Mouse (Mus musculus): ENCODE data around the gene Ptpre. TPM values are rescaled to one million over a fixed set of nuclear protein-coding genes. Genes with fewer than 3 reads are reported as not detected.
A peak's percentile ranks its signal among the peaks of the same experiment; 100 is the strongest.

The Ptpre gene
- total and polyA plus RNA-seq, 2 experiments = 0.75 to 1.1 TPM

DNA sequence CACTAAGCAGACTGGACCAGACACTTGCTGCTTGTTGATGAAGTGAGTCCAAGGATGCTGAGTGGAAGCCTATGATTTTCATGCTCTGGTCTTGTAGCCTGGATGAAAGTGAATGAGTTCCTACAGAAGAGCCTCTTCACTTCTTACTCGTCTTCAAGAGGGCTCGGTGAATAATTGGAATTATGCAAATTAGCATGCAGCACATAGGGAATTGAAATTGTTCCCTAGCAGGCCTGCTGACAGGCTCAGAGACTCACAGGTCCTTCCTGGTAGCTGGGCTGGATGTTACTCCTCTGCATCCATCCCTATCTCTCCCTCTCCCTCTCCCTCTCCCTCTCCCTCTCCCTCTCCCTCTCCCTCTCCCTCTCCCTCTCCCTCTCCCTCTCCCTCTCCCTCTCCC, 102.1 kb downstream of the Ptpre start:
- no peaks in the 10 kb centered on the region for H3K4me1 ChIP-seq (ENCODE audit: control insufficient read depth, insufficient read depth, low read length)
- no peak for TF ChIP-seq POLR2A (IDR thresholded peaks at IDR 0.05; ENCODE audit: extremely low read depth, insufficient read depth, low read length)
- TF ChIP-seq CTCF (IDR thresholded peaks at IDR 0.05; ENCODE audit: low read depth, low read length) = no peak
- 65% methylated on average over 2 of the region's 2 CpGs for WGBS
- no peaks in the 10 kb centered on the region for H3K79me2 ChIP-seq (ENCODE audit: control insufficient read depth, insufficient read depth, low read length)
- no peak overlapping the region for H3K27ac ChIP-seq (replicated peaks; ENCODE audit: insufficient read depth, low read depth, low read length)
- no peak for DNase-seq (ENCODE audit: extremely low read depth, low read depth, low spot score)
- H3K4me3 ChIP-seq (ENCODE audit: insufficient read depth, low read depth, low read length) = no peak overlapping the region
- H3K27me3 ChIP-seq (ENCODE audit: control insufficient read depth, insufficient read depth, low read length) = no peaks in the 10 kb centered on the region
- no peak overlapping the region for H3K9ac ChIP-seq (ENCODE audit: low read depth, low read length)
- no peaks in the 10 kb centered on the region for H3K36me3 ChIP-seq (ENCODE audit: control insufficient read depth, insufficient read depth, low read length)

- Histone ChIP-seq H3K4me1 (ENCODE audit: control insufficient read depth, insufficient read depth, low read length) (no peaks in the 10 kb centered on the region), H3K79me2 (ENCODE audit: control insufficient read depth, insufficient read depth, low read length) (no peaks in the 10 kb centered on the region), H3K36me3 (ENCODE audit: control insufficient read depth, insufficient read depth, low read length) (no peaks in the 10 kb centered on the region), H3K27ac (replicated peaks; ENCODE audit: insufficient read depth, low read depth, low read length) (no peak overlapping the region), H3K4me3 (ENCODE audit: insufficient read depth, low read depth, low read length) (no peak overlapping the region), H3K9ac (ENCODE audit: low read depth, low read length) (no peak overlapping the region), H3K27me3 (ENCODE audit: control insufficient read depth, insufficient read depth, low read length) (no peaks in the 10 kb centered on the region)
- TF ChIP-seq POLR2A (IDR thresholded peaks at IDR 0.05; ENCODE audit: extremely low read depth, insufficient read depth, low read length) (no peak), CTCF (IDR thresholded peaks at IDR 0.05; ENCODE audit: low read depth, low read length) (peak; percentile 28; the same call in 1 of the 2 replicates)
- 64% methylated on average over 14 of the region's 14 CpGs for WGBS
- DNase-seq (ENCODE audit: extremely low read depth, low read depth, low spot score) = no peak
Measured at GRCm38 (mm10) chr7:135641698-135642507, 104.6 kb downstream of the Ptpre start.

GRCm38 (mm10) chr7:135644452-135644851, 107.2 kb downstream of the Ptpre start:
- Histone ChIP-seq H3K9ac (ENCODE audit: low read depth, low read length) (no peak overlapping the region), H3K4me1 (ENCODE audit: control insufficient read depth, insufficient read depth, low read length) (no peaks in the 10 kb centered on the region), H3K79me2 (ENCODE audit: control insufficient read depth, insufficient read depth, low read length) (no peaks in the 10 kb centered on the region), H3K4me3 (ENCODE audit: insufficient read depth, low read depth, low read length) (no peak overlapping the region), H3K36me3 (ENCODE audit: control insufficient read depth, insufficient read depth, low read length) (no peaks in the 10 kb centered on the region), H3K27me3 (ENCODE audit: control insufficient read depth, insufficient read depth, low read length) (no peaks in the 10 kb centered on the region), H3K27ac (replicated peaks; ENCODE audit: insufficient read depth, low read depth, low read length) (no peak overlapping the region)
- WGBS = 76% methylated on average over 1 of the region's 1 CpGs
- no peak for DNase-seq (ENCODE audit: extremely low read depth, low read depth, low spot score)
- TF ChIP-seq CTCF (IDR thresholded peaks at IDR 0.05; ENCODE audit: low read depth, low read length) (no peak), POLR2A (IDR thresholded peaks at IDR 0.05; ENCODE audit: extremely low read depth, insufficient read depth, low read length) (no peak)

- no peak overlapping the region for H3K27ac ChIP-seq (replicated peaks; ENCODE audit: insufficient read depth, low read depth, low read length)
- DNase-seq (ENCODE audit: extremely low read depth, low read depth, low spot score) = no peak
- no peaks in the 10 kb centered on the region for H3K79me2 ChIP-seq (ENCODE audit: control insufficient read depth, insufficient read depth, low read length)
- H3K4me3 ChIP-seq (ENCODE audit: insufficient read depth, low read depth, low read length) = no peak overlapping the region
- no peaks in the 10 kb centered on the region for H3K4me1 ChIP-seq (ENCODE audit: control insufficient read depth, insufficient read depth, low read length)
- no peak overlapping the region for H3K9ac ChIP-seq (ENCODE audit: low read depth, low read length)
- no peaks in the 10 kb centered on the region for H3K36me3 ChIP-seq (ENCODE audit: control insufficient read depth, insufficient read depth, low read length)
- no peak for TF ChIP-seq CTCF (IDR thresholded peaks at IDR 0.05; ENCODE audit: low read depth, low read length)
- TF ChIP-seq POLR2A (IDR thresholded peaks at IDR 0.05; ENCODE audit: extremely low read depth, insufficient read depth, low read length) = no peak
- no peaks in the 10 kb centered on the region for H3K27me3 ChIP-seq (ENCODE audit: control insufficient read depth, insufficient read depth, low read length)
- WGBS = 85% methylated on average over 6 of the region's 6 CpGs
Measured at GRCm38 (mm10) chr7:135646976-135647375, 109.7 kb downstream of the Ptpre start.

GRCm38 (mm10) chr7:135648821-135649220, 111.5 kb downstream of the Ptpre start:
- no peak overlapping the region for H3K27ac ChIP-seq (replicated peaks; ENCODE audit: insufficient read depth, low read depth, low read length)
- TF ChIP-seq CTCF (IDR thresholded peaks at IDR 0.05; ENCODE audit: low read depth, low read length) (no peak), POLR2A (IDR thresholded peaks at IDR 0.05; ENCODE audit: extremely low read depth, insufficient read depth, low read length) (no peak)
- 80% methylated on average over 8 of the region's 8 CpGs for WGBS

DNA sequence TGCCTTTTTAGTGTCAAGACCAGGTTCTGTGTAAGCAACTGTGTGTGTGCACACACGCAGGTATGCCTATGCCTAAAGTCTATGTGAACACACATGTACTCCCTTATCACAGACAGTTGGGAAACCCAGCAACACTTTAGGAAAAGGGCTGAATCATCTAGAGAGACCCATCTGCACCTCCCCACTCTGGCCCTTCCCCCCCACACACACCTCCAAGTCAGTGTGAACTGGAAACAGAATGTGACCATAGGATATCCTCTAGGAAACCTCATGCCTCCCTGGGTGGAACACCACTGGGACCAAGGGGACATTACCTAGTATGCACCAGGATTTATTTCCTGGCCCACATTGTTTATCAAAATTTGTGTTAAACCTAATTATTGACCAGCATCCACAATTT, 112.0 kb downstream of the Ptpre start:
- H3K79me2 ChIP-seq (ENCODE audit: control insufficient read depth, insufficient read depth, low read length) = no peaks in the 10 kb centered on the region
- no peaks in the 10 kb centered on the region for H3K4me1 ChIP-seq (ENCODE audit: control insufficient read depth, insufficient read depth, low read length)
- 76% methylated on average over 1 of the region's 1 CpGs for WGBS
- no peak overlapping the region for H3K9ac ChIP-seq (ENCODE audit: low read depth, low read length)
- H3K36me3 ChIP-seq (ENCODE audit: control insufficient read depth, insufficient read depth, low read length) = no peaks in the 10 kb centered on the region
- no peak overlapping the region for H3K27ac ChIP-seq (replicated peaks; ENCODE audit: insufficient read depth, low read depth, low read length)
- TF ChIP-seq CTCF (IDR thresholded peaks at IDR 0.05; ENCODE audit: low read depth, low read length) (no peak), POLR2A (IDR thresholded peaks at IDR 0.05; ENCODE audit: extremely low read depth, insufficient read depth, low read length) (no peak)
- no peak overlapping the region for H3K4me3 ChIP-seq (ENCODE audit: insufficient read depth, low read depth, low read length)
- no peaks in the 10 kb centered on the region for H3K27me3 ChIP-seq (ENCODE audit: control insufficient read depth, insufficient read depth, low read length)
- DNase-seq (ENCODE audit: extremely low read depth, low read depth, low spot score) = no peak

More at GRCm38 (mm10) chr7:135648821-135649220, 111.5 kb downstream of the Ptpre start:
- Histone ChIP-seq H3K4me3 (ENCODE audit: insufficient read depth, low read depth, low read length) (no peak overlapping the region), H3K9ac (ENCODE audit: low read depth, low read length) (no peak overlapping the region), H3K36me3 (ENCODE audit: control insufficient read depth, insufficient read depth, low read length) (no peaks in the 10 kb centered on the region), H3K4me1 (ENCODE audit: control insufficient read depth, insufficient read depth, low read length) (no peaks in the 10 kb centered on the region), H3K79me2 (ENCODE audit: control insufficient read depth, insufficient read depth, low read length) (no peaks in the 10 kb centered on the region), H3K27me3 (ENCODE audit: control insufficient read depth, insufficient read depth, low read length) (no peaks in the 10 kb centered on the region)
- no peak for DNase-seq (ENCODE audit: extremely low read depth, low read depth, low spot score)

Measured in liver, adult 2 months (tissue).